Mouse (Mus musculus) lung, postnatal 0 days (tissue): ENCODE results near the gene Ovca2. TPM values are rescaled to one million over a fixed set of nuclear protein-coding genes. Genes with fewer than 3 reads are reported as not detected.

Source experiments
- ATAC-seq: fragments of 200-750 bp; cut with Nextera tagmentation; 2 replicates; pipeline ENCODE4 v1.8.0; 2017; ENCODE audit warnings: moderate library complexity
- DNase-seq: peaks from one replicate; pipeline ENCODE4 v3.0.0-alpha.2; 2016; ENCODE audit warnings: low spot score
- H3K27ac ChIP-seq: fragments of 300-500 bp; sonication (generic); 2 replicates; pipeline ENCODE4 v1.5.1; 2014; ENCODE audit warnings: antibody characterized with exemption, mild to moderate bottlenecking, low read length, mixed read lengths
- H3K27me3 ChIP-seq: fragments of 300-500 bp; sonication (generic); replicated peaks from 2 replicates; pipeline ENCODE4 v1.6.1; 2014; ENCODE audit warnings: low read length, mixed read lengths; ENCODE audit not compliant: insufficient read depth
- H3K36me3 ChIP-seq: fragments of 300-500 bp; sonication (generic); 2 replicates; pipeline ENCODE4 v1.6.1; 2014; ENCODE audit warnings: low read length, mixed read lengths; ENCODE audit not compliant: insufficient read depth
- H3K4me1 ChIP-seq: fragments of 300-500 bp; sonication (generic); 2 replicates; pipeline ENCODE4 v1.6.1; 2014; ENCODE audit warnings: antibody characterized with exemption, low read depth, low read length, mixed read lengths; ENCODE audit not compliant: insufficient read depth
- H3K4me2 ChIP-seq: fragments of 300-500 bp; sonication (generic); replicated peaks from 2 replicates; pipeline ENCODE4 v1.6.1; 2014; ENCODE audit warnings: low read depth, mild to moderate bottlenecking, low read length, moderate library complexity, mixed read lengths
- H3K4me3 ChIP-seq: fragments of 300-500 bp; sonication (generic); 2 replicates; pipeline ENCODE4 v1.5.1; 2014; ENCODE audit warnings: low read depth, low read length
- H3K9ac ChIP-seq: fragments of 300-500 bp; sonication (generic); replicated peaks from 2 replicates; pipeline ENCODE4 v1.6.1; 2014; ENCODE audit warnings: low read depth, mild to moderate bottlenecking
- H3K9me3 ChIP-seq: fragments of 300-500 bp; sonication (generic); 2 replicates; pipeline ENCODE4 v1.6.1; 2016; ENCODE audit warnings: low read length, mixed read lengths
- CTCF ChIP-seq: IDR thresholded peaks from 2 replicates; pipeline ENCODE4 v1.5.1; 2016; ENCODE audit warnings: antibody characterized with exemption, mild to moderate bottlenecking
- EP300 ChIP-seq: IDR thresholded peaks from 2 replicates; pipeline ENCODE4 v1.6.1; 2016; ENCODE audit warnings: antibody characterized with exemption, mild to moderate bottlenecking, control low read depth
- WGBS: fragments of 180-500 bp; shearing (Covaris S2); extraction: QIAGEN DNeasy Blood & Tissue Kit; methylation state at CpG from one replicate; pipeline ENCODE4 v1.1.7; 2014; 5-methylcytosine and 5-hydroxymethylcytosine counted together
- polyA plus RNA-seq: library from polyadenylated mRNA; unstranded; fragments of >200 nt; fragmentation: Nextera tagmentation; extraction: Ambion mirVana; gene quantifications from 2 replicates; pipeline ENCODE4 v1.2.1, GENCODE M21; 2015

Gene Ovca2
- polyA plus RNA-seq, 1 experiment from 2014 or later = 22.0 TPM

DNA sequence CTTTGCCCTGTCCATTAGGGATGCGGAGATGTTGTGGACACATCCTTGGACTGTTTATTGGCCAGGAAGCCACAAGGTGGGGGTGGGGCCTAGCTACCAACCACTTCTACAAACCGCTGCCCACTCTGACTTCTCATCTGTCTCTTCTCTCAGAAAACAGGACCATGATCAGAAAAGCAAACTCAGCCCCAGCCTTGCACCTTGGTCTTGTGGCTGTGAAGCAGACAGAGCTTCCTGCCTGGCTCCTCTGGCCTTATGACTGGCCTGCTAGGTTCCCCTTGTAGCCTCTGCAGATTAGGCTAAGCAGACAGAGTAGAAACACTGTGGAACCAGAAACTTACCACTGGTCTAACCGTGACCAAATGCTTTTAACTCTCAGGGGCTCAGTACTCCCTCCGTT, 30.7 kb upstream of the Ovca2 start:
- no peak overlapping the region for H3K4me2 ChIP-seq
- no peak for DNase-seq
- no peak overlapping the region for H3K4me3 ChIP-seq
- no peak overlapping the region for H3K27ac ChIP-seq
- peaks cover 7% of the 10 kb centered on the region; the same call in 1 of the 2 replicates for H3K4me1 ChIP-seq
- TF ChIP-seq CTCF = no peak
- no peak for TF ChIP-seq EP300
- no peak for ATAC-seq
- no peaks in the 10 kb centered on the region for H3K36me3 ChIP-seq
- no peaks in the 10 kb centered on the region for H3K9me3 ChIP-seq
- no peak overlapping the region for H3K9ac ChIP-seq
- WGBS = 71% methylated on average over 4 of the region's 4 CpGs
- no peaks in the 10 kb centered on the region for H3K27me3 ChIP-seq

DNA sequence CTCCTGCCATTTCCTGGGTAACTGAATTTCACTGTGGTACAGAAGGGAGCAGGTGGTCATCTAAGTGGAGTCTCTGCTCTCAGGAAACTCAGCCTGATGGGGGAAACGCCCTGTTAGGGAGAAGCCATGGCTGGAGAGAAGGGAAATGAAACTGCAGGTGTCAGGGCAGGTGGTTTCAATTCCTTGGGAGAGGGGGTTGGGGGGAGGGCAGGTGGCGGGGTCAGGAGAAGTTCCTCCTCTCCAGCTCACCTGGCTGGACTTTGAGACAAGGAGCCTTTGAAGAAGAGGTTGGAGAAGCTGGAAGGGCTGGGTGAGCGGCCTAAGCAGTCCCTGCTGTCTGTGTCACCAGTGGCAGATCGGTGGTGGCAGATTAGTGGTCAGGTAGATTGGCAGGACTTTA, 27.7 kb upstream of the Ovca2 start:
- no peak overlapping the region for H3K4me3 ChIP-seq
- ATAC-seq (no peak), DNase-seq (no peak)
- H3K4me2 ChIP-seq = no peak overlapping the region
- no peaks in the 10 kb centered on the region for H3K36me3 ChIP-seq
- H3K9me3 ChIP-seq = no peaks in the 10 kb centered on the region
- 73% methylated on average over 3 of the region's 4 CpGs for WGBS
- H3K27ac ChIP-seq = no peak overlapping the region
- no peaks in the 10 kb centered on the region for H3K27me3 ChIP-seq
- H3K4me1 ChIP-seq = no peaks in the 10 kb centered on the region
- TF ChIP-seq CTCF (no peak), EP300 (no peak)
- H3K9ac ChIP-seq = no peak overlapping the region

GRCm38 (mm10) chr11:75204472-75204871, 25.8 kb upstream of the Ovca2 start:
- WGBS = 61% methylated on average over 9 of the region's 9 CpGs

DNA sequence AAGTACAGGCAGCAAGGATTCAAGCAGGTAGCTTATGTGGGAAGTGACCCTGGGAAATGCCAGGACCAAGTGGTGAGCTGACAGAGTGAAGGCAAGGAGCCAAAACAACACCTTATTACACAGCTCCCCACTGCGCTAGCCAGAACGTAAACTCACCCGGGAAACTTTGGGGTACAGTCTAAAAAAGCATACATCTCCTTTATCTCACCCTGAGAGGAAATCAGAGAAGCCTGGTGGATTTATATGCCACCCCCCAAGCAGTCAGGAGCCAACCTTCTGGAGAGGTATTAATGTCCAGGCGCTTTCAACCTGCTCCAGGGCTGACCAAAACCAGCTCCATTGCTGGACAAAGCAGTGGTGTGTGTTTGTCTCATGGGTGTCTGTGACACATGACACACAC, 25.3 kb upstream of the Ovca2 start:
- Histone ChIP-seq H3K36me3 (no peaks in the 10 kb centered on the region), H3K4me2 (no peak overlapping the region), H3K4me1 (no peaks in the 10 kb centered on the region), H3K27me3 (no peaks in the 10 kb centered on the region), H3K9ac (no peak overlapping the region), H3K27ac (no peak overlapping the region), H3K9me3 (no peaks in the 10 kb centered on the region), H3K4me3 (no peak overlapping the region)
- 79% methylated on average over 4 of the region's 4 CpGs for WGBS
- TF ChIP-seq EP300 (no peak), CTCF (no peak)
- ATAC-seq = no peak
- no peak for DNase-seq

More at GRCm38 (mm10) chr11:75204472-75204871, 25.8 kb upstream of the Ovca2 start:
- Histone ChIP-seq H3K9me3 (no peaks in the 10 kb centered on the region), H3K4me2 (no peak overlapping the region), H3K27me3 (no peaks in the 10 kb centered on the region), H3K4me3 (no peak overlapping the region), H3K27ac (no peak overlapping the region), H3K4me1 (no peaks in the 10 kb centered on the region), H3K9ac (no peak overlapping the region), H3K36me3 (no peaks in the 10 kb centered on the region)
- ATAC-seq (no peak), DNase-seq (no peak)
- TF ChIP-seq CTCF (no peak), EP300 (no peak)

- H3K27ac ChIP-seq = 0 out of 2 replicates have a peak overlapping the region, but pooled peaks have one; percentile 6
- DNase-seq (no peak), ATAC-seq (peak; percentile 25; the same call in 1 of the 2 replicates)
- H3K4me2 ChIP-seq = no peak overlapping the region
- no peak overlapping the region for H3K9ac ChIP-seq
- no peaks in the 10 kb centered on the region for H3K9me3 ChIP-seq
- no peaks in the 10 kb centered on the region for H3K27me3 ChIP-seq
- H3K36me3 ChIP-seq = no peaks in the 10 kb centered on the region
- WGBS = 29% methylated on average over 8 of the region's 8 CpGs
- H3K4me3 ChIP-seq = no peak overlapping the region
- TF ChIP-seq EP300 = no peak
- TF ChIP-seq CTCF = no peak
- H3K4me1 ChIP-seq = no peaks in the 10 kb centered on the region
Observed at GRCm38 (mm10) chr11:75201721-75202120, 23.1 kb upstream of the Ovca2 start.

DNA sequence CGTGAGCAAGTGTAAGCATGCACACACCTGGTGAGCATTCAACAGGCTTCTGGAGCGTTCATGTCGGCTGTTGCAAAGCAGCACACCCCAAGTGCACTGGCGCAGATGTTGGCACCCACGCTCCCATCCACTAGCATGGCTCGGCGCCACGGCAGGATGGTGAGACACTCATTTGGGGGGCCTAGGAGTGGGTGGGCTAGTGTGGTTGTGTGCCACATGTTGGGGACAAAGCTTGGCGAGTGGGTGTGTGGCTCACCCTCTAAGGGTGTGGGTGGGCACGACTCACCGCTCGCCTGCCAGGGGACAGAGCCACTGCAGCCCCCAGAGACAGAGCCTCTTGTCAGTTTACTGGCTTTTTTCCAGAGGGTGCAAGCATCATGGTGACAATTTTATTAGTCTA, 22.3 kb upstream of the Ovca2 start:
- H3K4me1 ChIP-seq = no peaks in the 10 kb centered on the region
- no peak for ATAC-seq
- TF ChIP-seq EP300 = no peak
- no peak for TF ChIP-seq CTCF

GRCm38 (mm10) chr11:75199951-75200350, 21.3 kb upstream of the Ovca2 start:
- TF ChIP-seq CTCF (no peak), EP300 (no peak)
- no peaks in the 10 kb centered on the region for H3K9me3 ChIP-seq
- peaks cover 4% of the 10 kb centered on the region; the same call in 1 of the 2 replicates for H3K4me1 ChIP-seq
- H3K4me3 ChIP-seq = no peak overlapping the region
- WGBS = 71% methylated on average over 5 of the region's 5 CpGs
- H3K9ac ChIP-seq = no peak overlapping the region
- H3K4me2 ChIP-seq = no peak overlapping the region
- H3K27me3 ChIP-seq = peaks cover 17% of the 10 kb centered on the region
- DNase-seq = no peak
- H3K27ac ChIP-seq = no peak overlapping the region
- no peak for ATAC-seq
- H3K36me3 ChIP-seq = no peaks in the 10 kb centered on the region

More for the DNA sequence above, 22.3 kb upstream of the Ovca2 start:
- Histone ChIP-seq H3K36me3 (no peaks in the 10 kb centered on the region), H3K27me3 (peaks cover 7% of the 10 kb centered on the region; the same call in 1 of the 2 replicates), H3K4me3 (no peak overlapping the region), H3K4me2 (no peak overlapping the region), H3K9me3 (no peaks in the 10 kb centered on the region), H3K27ac (no peak overlapping the region), H3K9ac (no peak overlapping the region)
- DNase-seq = no peak
- 81% methylated on average over 12 of the region's 12 CpGs for WGBS
